Mouse (Mus musculus): ENCODE data around the gene Gm3147.
"Not testable (repeated sequence)": the region's sequence is repeated elsewhere in the genome, so short reads cannot be mapped to it uniquely, and the experiment has no call there.

Gene Gm3147

GRCm38 (mm10) chr5:94616242-94616641 is at the start of gene Gm3147:
Gm3147 (minus strand) TSS chr5:94616342.
- in situ Hi-C loops (cut with MboI, MseI), result not testable (repeated sequence)

GRCm38 (mm10) chr5:94648082-94648481 is 31.9 kb upstream of the Gm3147 start, which contains the start of gene Gm6205:
Gm6205 (plus strand) TSS chr5:94648382.
- in situ Hi-C loops (cut with MboI, MseI), result not testable (repeated sequence)

GRCm38 (mm10) chr5:94623679-94624078 is 7.5 kb upstream of the Gm3147 start, which contains the start of gene Gm6509:
Gm6509 (plus strand) TSS chr5:94623979.
- in situ Hi-C loops (cut with MboI, MseI), result not testable (repeated sequence)

All from regulatory T cell (primary cell).